Mouse (Mus musculus) liver, adult 2 months (tissue): ENCODE measurements around the gene Creb3l2.

Experiments
- CTCF ChIP-seq: fragments of 200-500 bp; IDR thresholded peaks from 2 replicates; pipeline ENCODE4 v1.5.1; 2011; ENCODE audit warnings: low read depth, low read length, control low read depth
- POLR2A ChIP-seq: fragments of 200-500 bp; IDR thresholded peaks from 2 replicates; pipeline ENCODE4 v1.6.1; 2011; ENCODE audit warnings: low read length, control low read depth; ENCODE audit not compliant: insufficient read depth; ENCODE audit errors: extremely low read depth

DNA sequence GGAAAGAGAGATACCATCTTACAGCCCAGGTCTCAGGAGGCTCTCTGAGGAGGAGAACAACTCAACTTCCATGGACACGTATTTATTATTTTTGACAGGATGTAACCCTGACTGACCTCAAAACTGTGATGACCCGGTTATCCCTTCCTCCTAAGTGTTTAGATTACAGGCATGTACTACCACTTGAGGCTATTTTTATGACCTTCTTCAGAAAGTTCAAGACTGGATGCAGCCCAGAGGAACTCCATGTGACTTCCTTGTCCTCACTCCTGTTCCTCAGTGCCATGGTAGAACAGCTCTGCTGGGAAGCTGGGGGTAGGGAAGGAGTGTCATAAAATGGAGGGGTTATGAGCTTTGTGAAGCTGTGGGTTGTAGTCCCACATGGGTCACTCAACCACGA is 16.1 kb downstream of the Creb3l2 start:
- TF ChIP-seq CTCF, result no peak
- TF ChIP-seq POLR2A, result no peak
